Mouse (Mus musculus) adrenal gland, postnatal 10 days (tissue): ENCODE measurements around the gene Myl12a. TPM values are rescaled to one million over a fixed set of nuclear protein-coding genes. Genes with fewer than 3 reads are reported as not detected.

Source experiments
- DNase-seq: peaks from one replicate; pipeline ENCODE4 v3.0.0; 2021; ENCODE audit warnings: mixed read lengths
- total RNA-seq, 2 experiments: library from RNA; stranded (reverse); gene quantifications; 2 replicates each; pipeline ENCODE4 v1.2.3; 2021

Myl12a gene
- total RNA-seq, 2 experiments from 2014 or later: 324 to 354 TPM

DNA sequence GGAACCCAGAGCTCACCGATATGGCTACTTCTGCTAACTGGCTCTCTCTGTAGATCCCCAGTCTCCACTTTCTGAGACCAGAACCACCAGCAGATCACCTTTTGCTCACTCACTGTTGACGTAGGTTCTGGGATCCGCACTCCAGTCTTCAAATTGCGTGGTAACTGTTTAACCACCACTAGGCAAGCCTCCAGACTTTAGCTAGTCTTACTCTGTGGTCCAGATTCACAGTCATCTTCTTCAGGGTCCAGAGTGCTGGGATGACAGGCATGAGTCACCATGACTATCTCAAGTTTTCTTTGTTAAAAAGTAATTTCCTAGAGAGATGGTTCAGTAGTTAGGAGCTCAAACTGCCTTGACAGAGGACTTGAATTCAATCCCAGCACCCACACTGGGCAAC is 58.9 kb downstream of the Myl12a start:
- no peak for DNase-seq

Other genes starting within 250 kb of the Myl12a start
- 10 to 100 TPM; 35.7 to 51.8 TPM for gene Tgif1, start 149.3 kb downstream of the Myl12a start, total RNA-seq
- gene Myom1, start 245 bp downstream of the Myl12a start, total RNA-seq: 10 to 100 TPM; 24.4 to 98.7 TPM
- gene Lpin2, start 179.7 kb upstream of the Myl12a start, total RNA-seq: 10 to 100 TPM; 39.2 to 42.3 TPM